Mouse (Mus musculus): ENCODE measurements at regions not wholly inside any gene's neighbourhood (a gene's known extent, or its start where the extent isn't known, plus 50 kb on each side); places are given as distances from the start of the nearest gene placed in this dataset.
A peak's percentile ranks its signal among the peaks of the same experiment; 100 is the strongest.

DNA sequence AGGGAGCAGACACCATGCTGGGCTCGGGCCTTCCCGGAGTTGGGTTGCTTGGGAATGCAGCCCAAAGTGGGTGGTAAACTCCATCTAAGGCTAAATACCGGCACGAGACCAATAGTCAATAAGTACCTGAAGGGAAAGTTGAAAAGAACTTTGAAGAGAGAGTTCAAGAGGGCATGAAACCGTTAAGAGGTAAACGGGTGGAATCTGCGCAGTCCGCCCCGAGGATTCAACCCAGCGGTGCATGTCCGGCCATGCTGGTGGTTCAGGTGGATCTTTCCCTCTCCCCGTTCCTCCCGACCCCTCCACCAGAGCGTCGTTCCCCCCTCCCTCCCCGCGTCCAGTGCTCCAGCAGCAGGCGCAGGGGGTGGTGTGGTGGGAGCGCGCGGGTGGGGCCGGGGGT, 179.1 kb upstream of the Arhgef26 start:
- no peak for DNase-seq (ENCODE audit: low spot score in 2 of 2)

DNA sequence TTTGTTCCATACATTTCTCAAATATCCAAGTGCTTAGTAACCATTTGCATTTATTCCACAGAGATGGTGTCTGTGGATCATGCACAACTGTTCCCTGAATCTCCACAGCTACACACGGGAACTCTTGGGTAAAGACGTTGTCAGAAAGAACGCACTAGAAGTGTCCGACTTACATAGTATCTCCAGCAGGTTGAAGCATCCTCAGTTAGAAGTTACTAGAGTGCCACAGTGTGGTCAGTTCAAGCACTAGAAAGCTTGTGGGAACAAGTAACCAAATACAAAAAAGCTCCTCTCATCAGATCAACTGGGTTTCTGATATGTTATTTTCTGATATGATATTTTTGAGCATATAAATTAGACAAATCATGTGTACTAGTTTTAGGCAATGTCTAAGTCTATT, 167.5 kb upstream of the Arhgef26 start:
- DNase-seq (ENCODE audit: low spot score in 2 of 2), result peak in 1 of 2 experiments; percentile 16

DNA sequence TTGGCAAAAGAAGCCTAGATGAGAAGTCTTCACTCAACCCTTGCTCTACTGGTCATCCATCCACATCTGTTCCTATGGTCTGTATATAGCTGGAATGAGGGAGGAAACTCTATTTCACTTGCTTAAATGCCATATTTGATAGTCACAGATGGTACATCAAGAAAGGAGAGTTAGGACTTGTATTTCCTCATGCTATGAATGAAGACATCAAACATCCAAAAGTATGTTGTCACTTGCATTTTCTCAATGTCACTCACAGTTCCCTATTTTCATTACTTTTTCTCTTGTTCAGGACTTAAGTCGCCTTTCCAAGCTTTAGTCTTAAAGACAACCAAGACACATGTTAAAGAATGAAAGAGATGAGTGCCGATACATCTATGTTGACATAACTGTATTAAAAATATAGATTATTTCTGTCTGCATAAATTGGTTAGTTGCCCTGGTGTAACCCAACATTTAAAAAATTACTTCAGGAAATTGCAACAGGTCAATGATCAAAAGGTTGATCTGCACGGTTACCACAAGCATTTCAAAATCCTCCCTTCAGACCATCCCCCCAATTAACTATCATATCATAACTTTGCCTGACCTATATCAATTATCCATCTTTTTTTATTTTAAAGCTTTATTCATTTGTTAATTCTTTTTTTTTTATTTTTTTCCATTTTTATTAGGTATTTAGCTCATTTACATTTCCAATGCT, 150.2 kb upstream of the Arhgef26 start:
- no peak for DNase-seq (ENCODE audit: low spot score in 2 of 2)

DNA sequence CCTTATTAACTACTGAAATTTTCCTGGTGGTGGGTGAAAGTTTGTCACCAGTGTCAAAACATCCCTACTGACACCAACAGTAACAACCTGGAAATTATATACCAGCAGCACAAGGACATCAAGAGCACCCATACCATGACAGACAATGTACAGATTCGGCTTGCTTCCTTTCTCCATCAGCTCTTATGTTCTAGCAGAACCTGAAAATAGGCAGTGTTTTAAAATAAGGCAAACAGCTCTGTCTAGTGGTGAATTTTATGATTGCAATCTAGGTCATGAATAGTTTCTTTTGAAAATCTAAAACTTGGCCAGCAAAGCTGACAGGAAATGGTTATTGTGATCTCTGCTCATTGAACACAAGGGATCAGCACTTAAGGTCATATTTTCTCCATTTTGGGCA, 145.7 kb upstream of the Arhgef26 start:
- no peak for DNase-seq (ENCODE audit: low spot score in 2 of 2)

DNA sequence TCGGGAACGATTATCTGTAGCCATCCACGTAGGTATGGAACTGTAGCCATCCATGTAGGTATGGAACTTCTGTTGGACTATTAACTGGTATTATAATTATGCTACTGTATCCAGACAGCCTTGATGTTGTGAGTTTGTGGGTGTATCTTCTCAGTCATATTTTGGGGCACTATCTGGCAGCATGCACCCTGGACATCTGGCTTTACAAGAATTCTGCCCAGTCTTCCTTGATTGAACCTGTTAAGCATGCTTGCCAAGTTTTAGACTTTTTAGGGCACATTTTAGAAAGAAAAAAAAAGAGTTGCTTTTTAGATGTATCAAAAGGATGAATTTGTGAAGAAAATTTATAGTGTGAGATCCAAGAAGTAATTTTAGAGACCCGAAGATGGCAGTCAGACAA, 143.7 kb upstream of the Arhgef26 start:
- no peak for DNase-seq (ENCODE audit: low spot score in 2 of 2)

DNA sequence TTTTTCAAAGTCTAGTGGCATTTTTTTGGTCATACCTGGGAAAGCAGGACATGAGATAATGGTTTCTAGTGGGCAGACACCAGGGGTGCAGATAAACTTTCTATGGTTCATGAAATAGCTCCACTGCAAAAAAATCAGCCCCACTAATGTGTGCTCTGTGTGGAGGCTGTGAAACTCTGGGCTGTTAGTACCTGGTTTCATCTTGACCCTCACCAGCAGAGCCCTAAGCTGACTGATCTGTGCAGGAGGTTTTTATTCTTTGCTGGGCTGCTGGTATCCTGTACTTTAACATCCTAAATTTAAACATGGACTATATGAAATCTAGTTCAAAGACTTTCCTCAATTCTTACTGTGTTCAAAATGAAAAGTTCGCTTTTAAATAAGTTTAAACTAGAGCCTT, 141.5 kb upstream of the Arhgef26 start:
- DNase-seq (ENCODE audit: low spot score in 2 of 2), result no peak

DNA sequence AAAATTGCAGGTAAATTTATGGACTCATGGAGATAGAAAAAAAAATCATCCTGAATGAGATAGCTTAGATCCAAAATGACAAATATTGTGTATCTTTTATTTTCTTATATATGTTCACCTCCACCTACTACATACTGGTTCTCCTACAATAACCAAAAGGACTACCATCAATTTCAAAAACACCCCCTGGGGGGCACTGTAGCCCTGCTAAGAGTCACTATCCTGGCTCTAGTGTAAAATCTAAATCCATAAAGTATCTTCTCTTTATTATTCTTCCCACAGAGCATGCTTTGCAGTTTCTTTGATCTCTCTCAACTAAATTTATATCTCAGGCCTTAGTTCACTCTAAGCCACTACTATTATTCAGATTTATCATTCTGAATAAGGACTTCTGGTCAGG, 122.3 kb upstream of the Arhgef26 start:
- peak; percentile 40 to 57 for DNase-seq (ENCODE audit: low spot score in 2 of 2)

DNA sequence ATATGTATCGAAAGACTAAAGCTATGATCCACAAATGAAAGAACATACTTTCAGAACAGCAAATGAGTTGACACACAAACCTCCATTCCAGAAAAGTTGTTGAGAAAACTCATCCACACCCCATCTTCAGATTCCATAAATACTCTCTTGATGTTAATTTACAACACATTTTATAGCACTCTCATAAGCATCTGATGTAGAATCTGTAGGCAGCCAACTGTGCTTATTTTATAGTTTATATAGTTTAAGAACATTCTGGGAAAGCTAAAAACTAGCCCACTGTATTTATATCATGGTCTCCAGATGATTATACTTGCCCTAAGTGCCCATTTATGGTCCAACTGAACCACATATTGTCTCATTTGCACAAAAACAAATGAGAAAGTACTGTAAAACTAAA, 120.8 kb upstream of the Arhgef26 start:
- DNase-seq (ENCODE audit: low spot score in 2 of 2), result no peak

DNA sequence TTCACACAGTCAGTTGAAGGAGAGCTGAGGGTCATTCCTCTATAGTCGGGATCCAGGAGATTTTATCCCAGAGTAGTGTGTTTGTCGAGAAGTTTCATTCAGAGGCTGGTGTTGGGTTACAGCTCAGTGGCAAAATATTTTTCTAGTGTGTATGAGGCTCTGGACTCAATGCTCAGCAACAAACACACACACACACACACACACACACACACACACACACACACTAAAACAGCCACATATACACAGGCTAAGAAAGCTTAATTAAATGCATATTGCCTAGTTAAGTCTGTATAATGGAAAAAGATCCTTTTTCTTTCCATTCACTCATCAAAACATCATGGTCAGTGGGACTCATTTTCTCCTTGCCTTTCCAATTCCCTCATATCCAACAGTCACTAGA, 110.4 kb upstream of the Arhgef26 start:
- no peak for DNase-seq (ENCODE audit: low spot score in 2 of 2)

DNA sequence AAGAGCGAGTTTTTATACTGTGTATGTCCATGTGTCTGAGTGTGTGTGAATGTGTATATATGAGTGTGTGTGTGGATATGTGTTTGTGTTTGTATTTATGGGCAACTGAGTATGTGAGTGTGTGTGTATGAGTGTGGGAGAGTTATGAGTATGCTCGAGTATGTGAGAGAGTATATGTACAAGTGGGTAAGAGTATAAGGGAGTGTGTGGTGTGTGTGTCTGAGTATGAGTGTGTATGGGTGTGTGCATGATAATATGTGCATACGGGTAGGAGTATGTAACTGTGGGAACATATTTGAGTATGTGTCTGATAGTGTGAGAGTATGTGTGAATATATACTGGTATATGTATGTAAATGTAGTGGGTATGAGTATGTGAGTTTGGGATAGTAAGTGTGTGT, 110.0 kb upstream of the Arhgef26 start:
- no peak for DNase-seq (ENCODE audit: low spot score in 2 of 2)

DNA sequence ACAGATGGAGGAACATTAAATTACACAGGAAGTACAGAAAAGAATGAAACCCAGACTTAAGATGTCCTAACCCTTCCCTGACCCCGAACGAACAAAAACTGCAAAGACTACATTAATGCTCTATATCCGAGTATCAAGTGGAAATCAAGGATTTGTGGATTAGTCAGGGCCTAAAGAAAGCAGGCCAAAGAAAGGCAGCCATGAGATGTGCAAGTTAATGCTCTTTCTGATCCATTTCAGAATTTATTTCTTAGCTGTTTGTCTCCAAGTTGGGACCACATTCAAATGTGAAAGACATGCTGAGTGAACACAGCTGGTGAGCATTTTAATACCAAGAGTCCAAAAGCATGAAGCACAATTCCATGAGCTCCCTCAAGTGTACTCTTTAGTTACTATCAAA, 97.1 kb upstream of the Arhgef26 start:
- no peak for DNase-seq (ENCODE audit: low spot score in 2 of 2)

DNA sequence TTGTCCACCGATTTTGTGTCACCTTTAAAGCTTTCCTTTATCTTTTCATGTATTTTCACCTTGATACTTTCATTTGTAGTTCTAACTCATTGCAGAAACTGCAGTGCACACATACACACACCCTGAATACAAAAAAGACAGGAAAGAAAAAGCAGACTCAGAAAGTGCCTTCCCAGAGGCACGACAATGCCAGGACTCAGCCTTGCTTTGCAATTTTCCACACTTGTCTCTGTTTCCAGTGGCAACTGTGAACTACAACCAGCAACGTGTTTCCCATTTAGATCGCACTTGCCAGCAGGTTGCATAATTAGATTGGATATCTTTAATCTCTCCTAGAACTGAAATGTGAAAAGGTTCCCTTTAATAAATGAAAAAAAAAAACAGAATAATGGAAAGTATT, 66.4 kb upstream of the Arhgef26 start:
- no peak for DNase-seq (ENCODE audit: low spot score in 2 of 2)

DNA sequence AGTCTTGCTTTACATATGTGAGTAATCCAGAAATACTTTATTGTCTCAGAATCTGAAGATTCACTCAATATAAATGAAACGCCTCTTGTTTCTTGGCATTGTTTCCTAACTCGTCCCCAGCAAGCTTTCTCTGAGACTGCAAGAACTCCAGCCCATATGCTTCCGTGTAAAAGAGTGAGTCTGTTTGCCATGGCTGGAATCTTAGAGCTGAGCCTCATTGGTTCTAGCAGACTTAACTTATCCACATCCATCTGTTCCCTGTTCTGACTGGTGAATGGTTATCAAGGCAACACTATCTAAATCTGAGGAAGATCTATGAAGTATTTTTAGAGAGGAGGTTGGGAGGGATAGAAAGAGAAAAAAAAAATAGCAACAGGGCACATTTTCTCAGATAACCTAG, 59.9 kb upstream of the Arhgef26 start:
- no peak for DNase-seq (ENCODE audit: low spot score in 2 of 2)

DNA sequence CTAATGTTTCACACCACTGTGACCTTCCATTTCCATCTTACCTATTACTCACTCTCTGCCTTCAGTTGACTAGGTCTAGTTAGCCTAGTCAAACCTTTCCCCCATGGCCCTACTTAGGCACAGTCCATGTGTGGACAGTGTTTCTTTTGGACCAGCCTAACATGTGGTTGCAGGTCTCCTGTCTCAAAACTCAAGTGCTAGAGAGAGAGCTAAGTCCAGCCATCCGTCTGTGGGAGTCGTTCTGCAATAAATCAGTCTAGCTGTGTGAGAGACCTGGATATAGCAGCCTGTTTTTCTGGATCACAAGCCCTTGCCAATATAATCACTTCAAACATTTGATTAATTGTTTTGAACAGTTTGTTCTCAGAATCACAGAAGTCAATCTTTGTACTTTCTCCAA, 57.2 kb upstream of the Arhgef26 start:
- DNase-seq (ENCODE audit: low spot score in 2 of 2), result no peak
